Mouse (Mus musculus) Muller cell, postnatal 12 days (primary cell): Measurements from ENCODE around the gene Nelfcd.
A peak's percentile ranks its signal among the peaks of the same experiment; 100 is the strongest.

ENCODE experiments used
- DNase-seq: peaks from one replicate; pipeline ENCODE4 v3.0.0-alpha.2; 2015; ENCODE audit errors: inconsistent ontology term

Gene Nelfcd

GRCm38 (mm10) chr2:174436916-174437696 lies 21.5 kb downstream of the Nelfcd start:
- DNase-seq, result no peak

GRCm38 (mm10) chr2:174437697-174437982 lies 22.0 kb downstream of the Nelfcd start:
- DNase-seq, result no peak

- no peak for DNase-seq
Observed at GRCm38 (mm10) chr2:174438181-174438580, 22.6 kb downstream of the Nelfcd start.

DNA sequence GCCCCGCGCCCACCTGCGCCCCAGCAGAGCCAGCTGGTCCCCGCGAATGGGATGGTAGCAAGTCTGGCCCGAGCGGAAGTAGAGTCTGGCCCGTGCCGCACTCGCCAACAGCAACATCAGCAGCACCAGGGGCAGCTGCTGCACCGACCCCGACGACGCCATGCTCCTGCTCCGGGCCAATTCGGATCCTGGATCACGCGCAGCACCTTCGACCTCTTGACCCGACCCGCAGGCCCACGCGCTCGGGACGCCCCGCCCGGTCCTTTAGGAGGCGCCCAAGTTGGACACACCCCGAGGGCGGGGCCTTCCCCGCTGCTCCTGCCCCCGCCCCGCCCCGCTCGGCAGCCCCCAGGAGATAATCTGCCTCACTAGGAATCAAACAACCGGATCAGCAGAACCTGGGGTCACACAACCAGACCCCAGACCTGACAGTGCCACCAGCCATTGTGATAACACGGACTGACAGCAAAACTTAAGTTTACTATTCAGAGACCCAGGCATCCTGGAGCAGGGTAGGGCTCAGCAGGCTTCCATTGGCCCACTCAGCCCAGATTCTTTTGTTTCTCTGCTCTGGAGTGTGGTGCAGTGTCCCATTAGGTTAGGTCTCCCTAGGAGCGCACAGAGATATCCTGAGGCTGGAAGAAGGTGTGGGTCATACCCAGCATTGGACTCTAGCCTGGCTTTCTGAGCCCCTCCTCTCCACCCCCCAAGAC lies 23.3 kb downstream of the Nelfcd start, which contains the start of gene Ctsz:
Ctsz (minus strand) TSS at position 303 of the 713 bp plus-strand sequence.
- peak; percentile 73 for DNase-seq

DNA sequence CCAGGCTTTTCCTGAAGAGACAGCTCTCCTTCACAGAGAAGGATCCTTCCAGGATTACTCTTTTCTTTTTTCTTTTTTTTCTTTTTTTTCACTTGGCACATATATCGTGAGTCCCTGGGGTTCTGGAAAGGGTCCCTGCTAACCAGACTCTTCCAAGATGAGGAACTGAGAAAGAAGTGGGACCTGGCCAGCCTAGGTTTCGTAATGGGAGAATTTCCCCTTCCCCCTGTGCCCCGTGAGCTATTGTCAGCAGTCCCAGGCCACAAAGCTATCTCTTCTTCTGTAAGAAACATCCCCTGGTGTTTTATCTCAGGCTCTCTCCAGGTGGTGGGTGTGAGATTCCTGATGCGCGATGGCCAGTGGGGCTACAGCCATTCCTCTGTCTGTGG lies 23.8 kb downstream of the Nelfcd start:
- DNase-seq, result no peak

DNA sequence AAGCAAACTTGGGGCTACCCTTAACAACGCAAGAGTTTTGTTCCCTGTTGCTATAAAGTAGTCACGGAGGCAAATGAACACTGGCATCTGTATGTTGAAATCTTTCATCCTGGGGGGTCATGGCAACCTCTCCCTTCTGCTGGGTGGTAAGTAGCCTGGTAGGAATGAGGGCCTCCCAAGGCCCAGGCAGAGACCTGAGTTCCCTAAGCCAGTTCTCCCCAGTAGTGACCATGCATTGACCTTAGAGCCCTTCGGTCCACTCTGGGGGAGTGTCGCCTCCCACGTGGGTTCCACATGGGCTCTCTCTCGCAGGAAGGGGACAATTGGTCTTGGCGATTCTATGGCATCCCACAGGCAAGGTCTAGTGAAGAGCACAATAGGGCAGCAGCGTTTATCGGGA lies 24.4 kb downstream of the Nelfcd start:
- DNase-seq, result no peak

- DNase-seq, result no peak
Observed at GRCm38 (mm10) chr2:174441898-174442297, 26.3 kb downstream of the Nelfcd start.

DNA sequence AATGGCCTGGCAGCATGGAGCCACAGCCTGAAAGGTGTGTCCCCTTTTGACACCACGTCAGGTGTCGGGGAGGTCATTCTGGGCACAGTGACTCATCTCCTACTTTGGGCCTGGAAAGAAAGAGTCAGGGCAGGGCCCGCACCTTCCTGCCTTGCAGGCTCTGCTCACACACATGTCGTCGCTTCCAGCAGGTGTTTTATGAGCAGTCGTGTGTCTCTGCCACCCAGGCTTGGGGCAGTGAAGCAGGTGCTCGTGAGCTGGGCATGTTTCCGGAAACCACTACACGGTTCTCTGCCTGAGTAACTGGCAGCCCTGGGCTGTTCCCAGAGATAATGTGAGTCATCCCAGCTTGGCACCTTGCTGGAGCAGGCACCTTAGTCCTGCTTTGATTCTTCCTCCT lies 26.9 kb downstream of the Nelfcd start:
- no peak for DNase-seq

DNA sequence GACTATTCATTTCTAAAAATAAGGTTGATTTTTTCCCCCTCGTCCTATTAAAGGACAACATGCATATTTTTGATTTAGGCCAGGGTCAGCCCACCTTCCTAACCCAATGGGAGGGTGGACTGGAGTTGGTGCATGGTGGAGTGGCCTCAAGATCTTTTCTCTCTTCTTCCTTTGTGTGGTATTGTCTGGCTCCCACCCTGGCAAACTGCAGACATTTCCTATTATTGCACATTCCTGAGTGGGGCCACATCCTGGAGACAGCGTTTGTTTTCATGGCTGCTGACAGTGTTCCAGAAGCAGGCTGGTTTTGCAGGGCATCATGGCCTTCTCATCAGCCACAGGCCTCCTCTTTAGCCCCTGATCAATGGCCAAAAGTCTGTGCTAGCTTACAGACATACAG lies 27.4 kb downstream of the Nelfcd start:
- DNase-seq, result peak; percentile 68

DNA sequence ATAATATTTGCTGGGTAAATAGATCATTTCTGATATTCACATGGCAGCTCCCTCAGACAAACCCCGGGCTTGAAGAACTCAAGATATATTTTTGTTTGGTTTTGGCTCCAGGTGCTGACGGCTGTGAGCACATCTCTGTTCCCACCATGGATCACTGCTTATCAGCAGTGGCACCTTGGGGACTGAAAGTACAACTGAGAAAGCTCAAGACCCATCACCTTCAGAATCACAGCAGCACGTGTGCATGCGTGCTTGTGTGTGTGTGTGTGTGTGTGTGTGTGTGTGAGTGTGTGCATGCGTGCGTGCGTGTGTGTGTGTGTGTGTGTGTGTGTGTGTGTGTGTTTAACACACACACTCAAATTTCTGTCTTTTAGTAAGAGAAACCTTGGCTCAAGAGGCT lies 28.8 kb downstream of the Nelfcd start:
- no peak for DNase-seq

- DNase-seq, result no peak
Observed at GRCm38 (mm10) chr2:174445018-174445417, 29.4 kb downstream of the Nelfcd start.

GRCm38 (mm10) chr2:174446492-174446891 lies 30.9 kb downstream of the Nelfcd start:
- no peak for DNase-seq

GRCm38 (mm10) chr2:174446905-174447304 lies 31.3 kb downstream of the Nelfcd start:
- DNase-seq, result no peak

DNA sequence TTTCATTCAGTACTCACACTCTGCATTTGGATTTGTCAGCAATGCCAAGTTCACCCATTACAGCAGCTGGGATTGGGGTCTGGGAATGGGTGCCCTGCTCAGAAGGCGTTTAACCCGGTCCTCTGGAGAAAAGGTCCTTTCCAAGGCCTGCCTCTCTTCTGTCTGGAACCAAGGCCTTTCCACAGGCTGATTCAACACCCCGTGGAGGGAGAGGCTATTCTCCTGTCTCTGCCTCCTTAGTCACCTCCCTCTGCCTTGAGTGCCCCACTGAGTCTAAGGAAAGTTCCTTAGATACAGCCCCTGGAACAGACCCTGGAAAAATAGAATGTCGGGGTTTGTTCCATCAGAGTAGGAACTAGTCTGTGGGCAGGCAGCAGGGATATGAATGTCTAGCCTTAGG lies 32.8 kb downstream of the Nelfcd start:
- no peak for DNase-seq

DNA sequence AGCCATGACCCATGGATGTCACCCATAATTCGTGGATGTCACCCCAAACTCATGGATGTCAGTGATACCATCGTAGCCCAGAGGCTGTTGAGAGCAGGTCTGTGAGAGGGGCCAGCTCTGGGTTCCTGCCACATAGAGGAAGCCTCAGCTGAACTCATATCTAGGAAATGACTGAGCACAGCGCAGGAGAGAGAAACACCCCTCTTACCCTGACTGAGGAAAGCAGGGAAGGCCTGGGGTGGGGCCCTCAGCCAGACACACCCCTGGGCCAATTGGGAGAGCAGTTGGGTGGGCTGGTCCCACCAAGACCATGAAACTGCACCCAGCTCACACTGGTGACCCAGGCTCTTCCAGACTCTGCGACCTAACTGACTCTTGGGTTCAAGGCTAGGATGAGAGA lies 34.7 kb downstream of the Nelfcd start, which contains the start of gene Tubb1:
Tubb1 (plus strand) TSS at position 343 of the 400 bp plus-strand sequence.
- DNase-seq, result no peak

DNA sequence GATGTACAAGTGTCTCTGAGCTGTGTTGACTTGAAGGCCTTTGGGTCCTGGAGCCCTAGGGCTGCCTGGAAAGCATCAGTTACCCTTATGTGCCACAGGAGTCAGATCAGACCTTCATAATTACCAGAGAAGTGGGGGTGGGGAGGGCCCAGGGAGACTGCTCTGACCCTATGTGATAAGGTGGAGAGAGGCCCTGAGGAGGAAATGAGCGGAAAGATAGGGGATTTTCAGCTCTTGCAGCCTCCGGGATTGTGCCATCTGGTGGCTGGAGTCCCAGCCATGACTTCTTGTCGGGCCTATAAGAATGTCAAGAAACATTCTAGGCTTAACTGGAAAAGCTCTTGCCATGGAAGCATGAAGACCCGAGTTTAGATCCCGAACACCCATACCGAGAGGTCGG lies 38.1 kb downstream of the Nelfcd start:
- no peak for DNase-seq

DNA sequence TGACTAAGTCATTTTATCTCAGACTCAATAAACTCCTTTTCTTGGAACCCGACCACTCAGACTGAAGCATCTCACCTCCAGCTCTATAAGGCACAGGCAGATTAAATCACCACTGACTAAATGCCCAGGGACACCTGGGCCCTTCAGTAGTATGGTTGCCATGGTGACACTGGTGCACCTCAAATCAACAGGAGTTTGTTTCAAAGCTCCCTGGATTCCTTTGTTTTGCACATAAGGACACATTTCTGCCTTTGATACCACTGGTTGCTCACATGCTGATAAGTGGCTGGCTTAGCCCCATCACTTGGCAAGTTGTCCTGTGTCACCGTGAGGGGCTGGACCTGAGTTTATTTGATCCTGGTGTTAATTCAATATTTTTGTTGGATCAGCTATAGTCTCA lies 43.8 kb downstream of the Nelfcd start:
- DNase-seq, result no peak

DNA sequence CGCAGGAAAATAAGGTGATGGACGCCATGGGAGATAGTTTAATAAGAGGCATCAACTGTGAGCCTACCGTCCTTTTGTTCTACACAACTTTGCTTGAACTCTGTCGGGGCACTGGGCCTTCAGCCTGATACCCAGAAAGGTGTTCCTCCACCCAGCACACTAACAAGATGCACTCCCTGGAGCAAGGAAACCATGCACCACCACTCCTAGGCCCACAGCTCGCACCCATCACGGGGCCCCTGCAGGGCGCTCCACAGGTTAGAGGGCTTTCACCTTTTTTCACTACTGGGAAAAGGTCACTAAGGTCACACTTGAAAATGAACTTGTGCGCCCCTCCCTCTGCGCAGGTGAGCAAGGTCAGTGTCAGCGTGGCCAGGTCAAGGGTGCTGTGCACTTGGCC lies 47.8 kb downstream of the Nelfcd start:
- no peak for DNase-seq

DNA sequence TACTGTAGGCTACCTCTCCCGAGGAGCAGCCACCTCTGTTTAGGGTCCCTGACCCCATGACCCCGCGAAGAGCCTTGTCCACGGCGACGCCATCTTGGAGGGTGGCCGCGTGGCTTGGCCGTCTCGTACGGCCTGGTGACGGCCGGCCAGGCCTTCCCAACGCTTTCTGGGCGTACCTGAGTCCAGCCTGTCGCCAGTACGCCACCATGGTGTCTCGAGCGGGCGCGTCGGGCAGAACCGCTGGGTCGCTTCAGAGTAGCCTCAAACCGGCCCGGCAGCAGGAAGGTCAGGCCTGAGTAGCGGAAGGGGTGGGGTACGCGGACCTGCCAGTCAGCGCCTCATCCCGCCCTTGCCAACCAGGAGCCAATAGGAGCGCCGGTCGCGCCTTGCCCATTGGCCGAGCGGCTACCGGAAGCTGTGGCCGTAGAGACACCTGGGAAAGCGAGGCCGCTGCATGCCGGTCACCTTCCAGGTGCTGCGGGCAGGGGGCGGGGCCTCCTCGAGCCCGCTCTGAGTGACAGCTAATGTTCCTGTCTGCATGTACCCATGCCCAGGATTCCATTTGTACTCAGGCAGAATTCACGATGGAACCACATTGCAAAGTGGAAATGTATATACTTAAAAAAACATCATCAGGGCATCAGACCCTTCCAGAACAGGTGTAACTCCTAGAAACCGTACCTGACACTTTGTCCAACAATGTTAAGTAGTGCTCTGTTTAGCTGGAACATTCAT lies 48.4 kb downstream of the Nelfcd start, which contains the start of gene Atp5e:
Atp5e (minus strand) TSS at position 317 of the 735 bp plus-strand sequence.
- DNase-seq, result peak; percentile 92

DNA sequence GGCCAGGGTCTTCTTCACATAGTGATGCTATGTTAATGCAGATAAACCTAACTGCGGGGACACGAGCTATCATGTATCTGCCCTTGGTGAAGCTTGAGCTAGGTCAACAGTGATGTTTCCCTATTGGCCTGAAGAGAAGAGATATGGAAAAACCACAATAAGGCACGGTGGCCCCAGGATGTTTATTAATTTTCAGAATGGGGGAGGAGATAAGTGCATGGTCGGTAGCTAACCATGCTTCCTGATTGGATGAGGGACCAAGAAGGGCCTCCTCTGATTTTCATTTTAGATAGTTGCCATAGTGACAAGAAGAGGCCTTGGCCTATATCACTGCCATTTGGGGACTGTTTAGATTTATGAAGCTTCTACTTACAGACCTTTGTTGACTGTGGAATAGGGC lies 54.7 kb downstream of the Nelfcd start:
- DNase-seq, result no peak

- no peak for DNase-seq
Observed at GRCm38 (mm10) chr2:174470786-174471405, 55.3 kb downstream of the Nelfcd start.

DNA sequence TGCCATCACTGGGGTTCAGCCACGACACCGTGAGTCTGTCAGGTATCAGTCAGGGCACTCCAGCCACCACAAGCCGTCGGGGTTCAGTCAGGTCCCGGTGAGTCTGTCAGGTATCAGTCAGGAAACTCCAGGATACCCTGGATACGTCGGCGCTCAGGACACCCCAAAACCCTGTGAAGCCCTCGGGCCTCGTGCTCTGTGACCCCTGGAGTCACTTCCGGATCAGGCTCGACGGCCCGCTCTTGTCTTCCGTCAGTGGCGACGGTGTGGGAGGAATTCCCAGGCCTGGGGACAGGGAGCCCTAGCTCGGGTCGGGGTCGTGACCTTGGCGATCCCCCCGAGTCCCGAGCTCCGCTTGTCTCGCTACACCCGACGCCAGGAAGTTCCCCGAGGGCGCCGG lies 56.8 kb downstream of the Nelfcd start:
- no peak for DNase-seq
